Mouse (Mus musculus): ENCODE results near the gene Arntl2. TPM values are rescaled to one million over a fixed set of nuclear protein-coding genes. Genes with fewer than 3 reads are reported as not detected.

Gene Arntl2
- polyA plus RNA-seq, 1 experiment from 2014 or later: 3.8 TPM

DNA sequence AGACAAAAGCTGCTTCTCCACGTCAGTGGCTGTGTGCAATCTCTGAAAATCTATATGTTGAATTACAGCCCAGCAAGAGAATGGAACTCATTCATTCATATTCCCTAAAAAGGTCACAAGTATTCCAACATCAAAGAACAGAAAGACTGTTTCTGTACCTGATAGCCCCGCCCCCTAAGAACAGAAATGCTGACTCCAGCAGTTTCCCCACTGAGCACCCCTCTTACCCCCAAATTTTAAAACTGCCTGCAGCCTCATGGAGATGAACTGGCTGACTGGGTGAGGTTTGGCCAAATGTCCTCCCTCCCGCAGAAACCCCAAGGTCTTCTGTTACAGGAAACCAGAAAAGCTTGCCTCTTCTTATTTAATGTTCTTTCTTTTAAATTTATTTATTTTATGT lies 51.5 kb downstream of the Arntl2 start:
- no peak overlapping the region for H3K9ac ChIP-seq (ENCODE audit: low read length)
- H3K27ac ChIP-seq (replicated peaks): no peak overlapping the region
- WGBS: 80% methylated on average over 3 of the region's 3 CpGs
- H3K9me3 ChIP-seq (ENCODE audit: control insufficient read depth, low read length): no peaks in the 10 kb centered on the region
- H3K4me1 ChIP-seq (replicated peaks; ENCODE audit: control insufficient read depth, insufficient read depth): no peaks in the 10 kb centered on the region
- no peak overlapping the region for H3K4me3 ChIP-seq (ENCODE audit: low read depth, low read length)
- H3K36me3 ChIP-seq (ENCODE audit: control insufficient read depth, insufficient read depth, low read length): no peaks in the 10 kb centered on the region
- H3K27me3 ChIP-seq (ENCODE audit: control insufficient read depth, insufficient read depth, low read length): no peaks in the 10 kb centered on the region
- ATAC-seq (ENCODE audit: low FRiP score, low TSS enrichment): no peak
- no peak overlapping the region for H3K4me2 ChIP-seq (replicated peaks; ENCODE audit: low read depth)
- DNase-seq (ENCODE audit: low spot score): no peak
- TF ChIP-seq CTCF (IDR thresholded peaks at IDR 0.05; ENCODE audit: low read depth) (no peak), EP300 (optimal IDR thresholded peaks at IDR 0.05) (no peak)

DNA sequence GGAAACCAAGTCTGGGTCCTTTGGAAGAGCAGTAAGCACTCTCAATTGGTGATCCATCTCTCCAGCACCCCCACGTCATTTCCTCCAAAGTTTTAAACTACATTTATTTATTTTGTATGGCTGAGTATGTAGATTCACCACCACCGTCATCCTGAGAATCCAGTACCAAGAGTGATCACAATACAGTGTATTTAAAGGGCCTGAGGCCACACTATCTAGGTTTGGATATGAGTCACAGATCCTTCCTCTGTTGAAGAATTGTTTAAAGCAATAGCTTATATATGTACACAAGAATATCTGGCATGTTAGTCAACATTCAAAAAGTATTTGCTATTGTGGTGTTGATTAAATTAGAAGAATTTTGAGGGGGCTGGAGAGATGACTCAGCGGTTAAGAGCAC lies 52.4 kb downstream of the Arntl2 start:
- DNase-seq (ENCODE audit: low spot score) (no peak), ATAC-seq (ENCODE audit: low FRiP score, low TSS enrichment) (no peak)
- H3K9me3 ChIP-seq (ENCODE audit: control insufficient read depth, low read length): no peaks in the 10 kb centered on the region
- no peaks in the 10 kb centered on the region for H3K36me3 ChIP-seq (ENCODE audit: control insufficient read depth, insufficient read depth, low read length)
- H3K4me1 ChIP-seq (replicated peaks; ENCODE audit: control insufficient read depth, insufficient read depth): no peaks in the 10 kb centered on the region
- H3K4me2 ChIP-seq (replicated peaks; ENCODE audit: low read depth): no peak overlapping the region
- H3K4me3 ChIP-seq (ENCODE audit: low read depth, low read length): no peak overlapping the region
- H3K9ac ChIP-seq (ENCODE audit: low read length): no peak overlapping the region
- H3K27me3 ChIP-seq (ENCODE audit: control insufficient read depth, insufficient read depth, low read length): no peaks in the 10 kb centered on the region
- 65% methylated on average over 3 of the region's 3 CpGs for WGBS
- H3K27ac ChIP-seq (replicated peaks): no peak overlapping the region
- no peak for TF ChIP-seq CTCF (IDR thresholded peaks at IDR 0.05; ENCODE audit: low read depth)
- TF ChIP-seq EP300 (optimal IDR thresholded peaks at IDR 0.05): no peak

DNA sequence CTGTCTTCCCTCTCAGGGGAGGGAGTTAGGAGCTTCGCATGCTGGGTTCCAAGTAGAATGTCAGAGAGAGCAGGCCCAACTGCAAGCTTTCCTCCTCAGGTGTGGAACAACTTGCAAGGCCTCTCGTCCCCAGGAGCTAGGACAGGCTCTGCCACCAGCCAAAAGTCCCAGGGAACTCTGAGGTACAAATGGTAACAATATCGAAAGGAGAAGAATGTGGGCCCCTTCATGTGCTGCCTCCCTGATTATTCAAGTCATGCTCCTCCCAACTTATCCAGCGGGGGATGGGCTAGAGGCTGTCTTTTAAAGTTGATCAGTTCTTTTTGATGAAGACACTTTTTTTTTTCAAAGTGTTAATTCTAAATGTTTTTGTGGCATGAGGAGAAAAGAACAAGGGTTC lies 54.2 kb downstream of the Arntl2 start, which contains the start of gene Smco2:
TSS of gene Smco2 (plus strand) at position 55 of the 400 bp plus-strand sequence.
- H3K4me3 ChIP-seq (ENCODE audit: low read depth, low read length): no peak within 1 kb of the TSS
- no peaks in the 10 kb centered on the region for H3K27me3 ChIP-seq (ENCODE audit: control insufficient read depth, insufficient read depth, low read length)
- H3K9ac ChIP-seq (ENCODE audit: low read length): no peak within 1 kb of the TSS
- ATAC-seq (ENCODE audit: low FRiP score, low TSS enrichment): no peak
- WGBS: 82% methylated on average over 4 of the region's 4 CpGs
- no peak within 1 kb of the TSS for H3K4me2 ChIP-seq (replicated peaks; ENCODE audit: low read depth)
- H3K27ac ChIP-seq (replicated peaks): no peak within 1 kb of the TSS
- no peaks in the 10 kb centered on the region for H3K4me1 ChIP-seq (replicated peaks; ENCODE audit: control insufficient read depth, insufficient read depth)
- TF ChIP-seq CTCF (IDR thresholded peaks at IDR 0.05; ENCODE audit: low read depth) (no peak), EP300 (optimal IDR thresholded peaks at IDR 0.05) (no peak)
- no peaks in the 10 kb centered on the region for H3K9me3 ChIP-seq (ENCODE audit: control insufficient read depth, low read length)
- H3K36me3 ChIP-seq (ENCODE audit: control insufficient read depth, insufficient read depth, low read length): no peaks in the 10 kb centered on the region
- no peak for DNase-seq (ENCODE audit: low spot score)

DNA sequence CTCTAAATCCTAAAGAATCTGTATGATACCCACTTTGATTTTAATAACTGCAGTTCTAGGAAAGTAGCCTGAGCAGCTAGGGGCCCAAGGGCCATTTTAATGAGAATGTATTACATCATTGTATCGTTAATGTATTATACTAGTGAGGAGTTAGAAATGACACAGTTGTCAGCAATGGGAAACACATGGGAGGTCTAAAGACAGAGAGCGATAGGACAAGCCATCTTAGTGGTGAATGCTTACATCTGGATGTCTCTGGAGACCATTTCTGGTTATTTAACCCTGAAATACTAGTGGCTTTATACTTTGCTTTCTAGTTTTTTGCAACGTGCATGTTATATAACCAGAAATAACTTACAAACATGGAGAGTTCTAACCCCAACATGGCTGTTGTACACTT lies 56.1 kb downstream of the Arntl2 start:
- H3K9ac ChIP-seq (ENCODE audit: low read length): no peak overlapping the region
- ATAC-seq (ENCODE audit: low FRiP score, low TSS enrichment) (no peak), DNase-seq (ENCODE audit: low spot score) (no peak)
- TF ChIP-seq EP300 (optimal IDR thresholded peaks at IDR 0.05): no peak
- TF ChIP-seq CTCF (IDR thresholded peaks at IDR 0.05; ENCODE audit: low read depth): no peak
- no peaks in the 10 kb centered on the region for H3K9me3 ChIP-seq (ENCODE audit: control insufficient read depth, low read length)
- H3K27ac ChIP-seq (replicated peaks): no peak overlapping the region
- no peaks in the 10 kb centered on the region for H3K27me3 ChIP-seq (ENCODE audit: control insufficient read depth, insufficient read depth, low read length)
- H3K4me2 ChIP-seq (replicated peaks; ENCODE audit: low read depth): no peak overlapping the region
- WGBS: 61% methylated on average over 3 of the region's 3 CpGs
- H3K4me1 ChIP-seq (replicated peaks; ENCODE audit: control insufficient read depth, insufficient read depth): no peaks in the 10 kb centered on the region
- no peak overlapping the region for H3K4me3 ChIP-seq (ENCODE audit: low read depth, low read length)
- no peaks in the 10 kb centered on the region for H3K36me3 ChIP-seq (ENCODE audit: control insufficient read depth, insufficient read depth, low read length)

DNA sequence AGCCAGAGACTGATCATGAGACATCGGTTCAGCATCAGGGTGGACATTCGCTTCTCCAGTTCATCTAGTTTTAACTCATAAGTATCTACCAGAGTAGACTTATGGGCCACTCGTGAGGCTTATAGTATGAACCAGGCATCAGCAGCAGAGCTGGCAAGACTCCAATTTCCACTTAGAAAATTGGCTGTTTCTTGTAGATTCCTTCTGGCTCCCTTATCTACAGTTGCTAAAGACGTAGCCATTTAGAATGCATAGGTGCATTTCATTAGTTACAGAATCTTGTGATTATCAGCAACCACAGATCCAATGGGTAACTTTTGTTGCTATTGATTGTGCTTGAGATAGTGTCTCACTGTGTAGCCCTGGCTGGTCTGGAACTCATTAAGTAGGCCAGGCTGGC lies 56.9 kb downstream of the Arntl2 start:
- Histone ChIP-seq H3K36me3 (ENCODE audit: control insufficient read depth, insufficient read depth, low read length) (no peaks in the 10 kb centered on the region), H3K4me2 (replicated peaks; ENCODE audit: low read depth) (no peak overlapping the region), H3K9me3 (ENCODE audit: control insufficient read depth, low read length) (no peaks in the 10 kb centered on the region), H3K27ac (replicated peaks) (no peak overlapping the region), H3K4me1 (replicated peaks; ENCODE audit: control insufficient read depth, insufficient read depth) (no peaks in the 10 kb centered on the region), H3K4me3 (ENCODE audit: low read depth, low read length) (no peak overlapping the region), H3K9ac (ENCODE audit: low read length) (no peak overlapping the region), H3K27me3 (ENCODE audit: control insufficient read depth, insufficient read depth, low read length) (no peaks in the 10 kb centered on the region)
- no peak for ATAC-seq (ENCODE audit: low FRiP score, low TSS enrichment)
- TF ChIP-seq EP300 (optimal IDR thresholded peaks at IDR 0.05) (no peak), CTCF (IDR thresholded peaks at IDR 0.05; ENCODE audit: low read depth) (no peak)
- no peak for DNase-seq (ENCODE audit: low spot score)
- 64% methylated on average over 4 of the region's 4 CpGs for WGBS

DNA sequence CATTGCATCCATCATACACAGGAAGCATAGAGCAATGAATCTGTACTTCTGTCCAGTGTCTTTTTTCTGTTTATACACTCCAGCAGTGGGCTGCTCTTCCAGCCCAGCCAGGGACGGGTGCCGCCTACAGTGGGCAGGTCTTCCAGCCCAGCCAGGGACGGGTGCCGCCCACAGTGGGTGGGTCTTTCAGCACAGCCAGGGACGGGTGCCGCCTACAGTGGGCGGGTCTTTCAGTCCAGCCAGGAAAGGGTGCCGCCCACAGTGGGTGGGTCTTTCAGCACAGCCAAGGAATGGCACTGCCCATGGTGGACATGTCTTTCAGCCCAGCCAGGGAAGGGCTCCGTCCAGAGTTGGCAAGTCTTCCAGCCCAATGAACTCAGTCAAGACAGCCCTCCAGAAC lies 59.3 kb downstream of the Arntl2 start:
- no peaks in the 10 kb centered on the region for H3K27me3 ChIP-seq (ENCODE audit: control insufficient read depth, insufficient read depth, low read length)
- no peaks in the 10 kb centered on the region for H3K9me3 ChIP-seq (ENCODE audit: control insufficient read depth, low read length)
- no peaks in the 10 kb centered on the region for H3K4me1 ChIP-seq (replicated peaks; ENCODE audit: control insufficient read depth, insufficient read depth)
- ATAC-seq (ENCODE audit: low FRiP score, low TSS enrichment) (no peak), DNase-seq (ENCODE audit: low spot score) (no peak)
- TF ChIP-seq EP300 (optimal IDR thresholded peaks at IDR 0.05) (no peak), CTCF (IDR thresholded peaks at IDR 0.05; ENCODE audit: low read depth) (no peak)
- H3K4me2 ChIP-seq (replicated peaks; ENCODE audit: low read depth): no peak overlapping the region
- no peak overlapping the region for H3K4me3 ChIP-seq (ENCODE audit: low read depth, low read length)
- no peak overlapping the region for H3K27ac ChIP-seq (replicated peaks)
- no peaks in the 10 kb centered on the region for H3K36me3 ChIP-seq (ENCODE audit: control insufficient read depth, insufficient read depth, low read length)
- 95% methylated on average over 9 of the region's 9 CpGs for WGBS
- H3K9ac ChIP-seq (ENCODE audit: low read length): no peak overlapping the region
